Mouse (Mus musculus) fibroblast of lung, adult 2 months (primary cell): ENCODE results near the gene Chrd.

ENCODE experiments used
- DNase-seq: peaks from one replicate; pipeline ENCODE4 v3.0.0-alpha.2; 2011; ENCODE audit warnings: low read depth

Chrd gene

DNA sequence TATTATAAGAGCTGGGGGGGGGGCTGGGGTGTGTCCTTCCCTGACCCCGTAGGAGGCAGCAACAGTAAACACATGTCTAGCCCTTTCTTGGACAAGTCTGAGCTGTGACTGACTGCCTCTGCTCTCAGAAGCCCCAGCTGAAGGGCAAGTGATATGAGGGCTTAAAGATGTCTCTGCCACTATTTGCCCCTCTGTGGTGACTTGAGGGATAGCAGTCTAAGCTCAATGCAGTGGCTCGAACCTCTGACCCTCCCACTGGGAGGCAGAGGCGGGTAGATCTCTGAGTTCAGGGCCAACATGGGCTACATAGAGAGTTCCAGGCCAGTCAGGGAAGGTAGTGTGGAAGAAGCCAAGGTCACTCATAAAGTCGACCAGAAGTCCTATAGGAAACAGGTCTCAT is 22.1 kb upstream of the Chrd start:
- DNase-seq: no peak

DNA sequence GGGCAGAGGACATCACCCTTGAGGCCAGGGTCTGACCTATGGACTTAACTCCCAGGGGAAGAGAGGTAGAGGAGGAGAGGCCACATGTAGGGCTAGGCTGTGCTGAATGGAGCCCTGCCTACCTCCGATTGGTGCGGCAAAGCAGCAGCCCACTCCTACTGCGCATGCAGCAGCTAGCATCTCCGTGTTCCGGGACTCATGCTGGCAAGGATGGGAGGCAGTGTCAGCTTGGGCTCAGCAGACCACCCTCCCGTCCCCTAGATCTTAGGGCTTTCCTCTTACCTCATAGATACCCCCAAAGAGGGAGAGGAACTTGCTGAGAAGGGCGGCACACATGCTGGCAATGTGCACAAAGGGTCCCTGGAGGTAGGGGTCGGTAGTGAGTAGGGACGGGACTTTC is 20.7 kb upstream of the Chrd start:
- no peak for DNase-seq

DNA sequence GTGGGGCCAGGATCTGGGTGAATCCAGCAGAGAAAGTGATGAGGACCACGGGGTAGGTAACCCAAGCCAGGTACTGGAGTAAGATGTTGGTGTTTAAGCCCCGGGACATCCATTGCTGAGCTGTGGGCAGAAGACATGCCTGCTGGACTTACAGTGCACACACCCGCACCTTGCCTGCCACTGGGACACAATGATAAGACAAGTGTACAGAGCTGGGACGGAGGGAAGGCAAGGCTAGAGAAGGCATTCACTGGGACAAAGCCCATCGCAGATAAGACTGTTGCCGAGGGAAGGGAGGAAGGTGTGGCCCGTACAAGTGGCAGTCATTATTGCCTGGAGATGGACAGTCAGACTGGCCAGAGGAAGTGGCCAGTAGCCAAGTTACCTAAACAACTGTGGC is 20.0 kb upstream of the Chrd start:
- no peak for DNase-seq

DNA sequence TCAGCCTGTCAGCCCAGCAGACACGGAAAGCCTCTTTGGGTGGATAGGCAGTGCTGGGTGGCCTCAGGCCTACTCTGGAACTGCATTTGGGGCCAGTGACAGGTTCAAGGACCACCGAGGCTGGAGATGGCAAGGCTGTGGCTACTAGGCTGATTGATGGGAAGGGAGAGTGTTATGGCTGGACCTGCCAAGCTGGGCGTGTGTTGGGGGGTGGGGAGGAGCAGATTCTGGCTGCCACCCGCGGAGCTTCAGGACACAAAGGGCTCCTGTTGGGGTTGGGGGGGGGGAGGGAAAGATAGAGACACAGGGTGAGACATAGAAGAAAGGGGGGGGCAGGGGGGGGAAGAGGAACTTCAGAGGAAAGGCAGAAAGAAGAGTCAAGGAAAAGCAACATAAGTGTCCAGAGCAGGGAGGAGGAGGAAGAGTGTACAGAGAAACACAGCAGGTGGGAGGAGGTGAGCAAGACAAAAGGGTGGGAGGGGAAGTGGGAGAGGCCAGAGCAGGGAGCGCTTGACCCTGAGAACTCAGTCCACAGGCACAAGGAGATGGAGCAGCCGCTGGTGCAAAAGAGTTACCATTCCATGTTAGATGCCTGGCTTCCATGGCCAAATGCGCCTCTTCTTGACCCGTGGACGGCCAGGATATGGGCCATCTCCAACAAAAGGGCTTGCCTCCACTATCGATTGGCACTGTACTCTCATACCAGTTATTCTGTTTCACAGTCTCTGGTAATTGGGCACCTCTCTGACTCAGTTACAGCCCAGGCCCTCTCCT is 18.4 kb upstream of the Chrd start:
- DNase-seq: no peak

DNA sequence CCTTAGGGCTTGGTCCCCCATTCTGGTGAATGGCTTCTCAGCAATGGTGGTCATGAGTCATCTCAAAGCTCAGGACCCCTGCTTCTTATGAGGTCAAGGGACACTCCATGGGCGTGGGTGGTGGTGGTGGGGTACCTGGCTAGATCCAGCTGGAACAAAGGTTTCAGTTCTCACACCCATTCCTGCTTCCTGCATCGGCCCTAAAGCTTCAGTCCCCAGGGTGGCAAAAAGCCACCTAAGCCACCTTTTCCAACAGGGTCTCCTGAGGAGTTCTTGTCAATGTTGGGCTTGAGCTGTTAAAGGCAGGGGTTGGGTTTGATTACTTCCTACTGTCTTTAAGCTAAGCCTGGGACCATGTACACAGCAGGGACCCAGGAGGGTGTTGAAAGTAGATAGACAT is 17.8 kb upstream of the Chrd start:
- no peak for DNase-seq

DNA sequence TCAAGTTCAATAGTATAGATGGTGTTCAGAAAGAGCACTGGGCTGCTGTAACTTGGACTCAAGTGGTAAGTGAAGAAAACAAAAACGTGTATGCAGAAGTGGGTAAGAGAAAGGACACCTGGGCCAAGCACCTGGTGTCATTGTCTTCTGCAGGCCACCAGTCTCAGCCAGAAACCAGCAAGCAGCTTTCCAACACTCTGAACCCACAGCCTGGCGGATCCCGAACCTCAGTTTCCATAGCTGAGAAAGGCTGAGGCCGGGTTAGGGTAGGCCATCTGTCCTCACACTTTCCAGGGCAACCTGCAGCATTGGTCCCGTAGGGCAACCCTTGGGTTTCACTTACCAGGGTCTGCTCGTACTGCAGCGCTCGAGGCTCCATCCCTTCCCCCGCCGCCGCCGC is 17.4 kb upstream of the Chrd start:
- DNase-seq: no peak

DNA sequence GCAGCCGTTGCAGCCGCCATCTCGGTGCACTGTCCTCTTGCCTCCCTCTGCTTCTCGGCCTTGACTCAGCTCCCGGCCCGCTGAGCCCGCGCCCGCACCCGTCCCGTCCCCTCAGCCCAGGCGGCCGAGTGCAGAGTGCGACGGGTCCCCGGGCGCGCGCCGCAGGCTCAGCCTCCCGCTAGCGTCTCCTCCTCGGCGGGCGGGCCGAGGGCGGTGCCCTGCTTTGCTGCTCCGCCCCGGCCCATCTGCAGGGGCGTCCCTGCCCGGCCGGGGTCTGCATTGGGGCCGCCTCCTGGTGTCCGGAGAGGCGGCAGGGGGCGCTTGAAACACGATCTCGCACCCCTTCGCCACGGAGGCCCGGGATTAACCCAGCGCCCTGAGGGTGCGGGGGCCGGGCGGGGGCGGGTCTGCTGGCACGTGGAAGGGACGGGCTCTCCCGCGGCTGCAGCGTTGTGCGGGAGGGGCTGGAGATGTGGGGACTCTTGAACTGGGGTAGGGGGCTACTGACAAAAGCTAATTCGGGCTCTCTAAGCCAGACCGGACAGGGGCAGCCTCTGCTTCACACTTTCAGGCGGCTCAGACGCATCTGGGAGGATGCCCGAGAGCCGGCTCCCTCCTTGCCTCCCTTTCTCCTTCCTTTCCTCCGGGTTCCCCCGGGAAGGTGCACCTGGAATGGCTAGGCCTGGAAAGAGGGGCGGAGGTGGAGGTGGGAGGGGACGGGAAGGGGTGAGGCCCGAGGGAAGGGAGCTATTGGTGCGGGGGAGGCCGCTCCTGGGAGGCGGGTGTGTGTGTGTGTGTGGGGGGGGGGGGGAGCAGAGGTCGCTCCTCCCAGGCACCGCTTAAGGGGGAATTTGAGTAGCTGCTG is 16.7 kb upstream of the Chrd start:
- no peak for DNase-seq

DNA sequence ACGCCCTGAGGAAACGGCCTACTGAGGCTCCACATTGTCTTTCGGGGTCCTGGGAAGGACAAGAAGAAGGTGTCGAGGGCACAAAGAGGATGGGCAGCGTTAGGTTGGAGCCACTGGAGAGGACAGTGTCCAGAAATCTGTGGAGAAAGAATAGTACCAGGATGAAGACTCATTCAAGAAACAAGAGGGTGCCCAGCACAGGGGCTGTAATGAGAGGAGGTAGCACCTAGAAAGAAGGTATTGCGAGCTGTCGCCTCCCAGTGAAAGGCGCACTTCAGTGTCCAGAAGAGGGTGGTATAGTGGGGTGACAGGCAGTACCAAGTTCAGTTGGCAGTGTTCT is 16.1 kb upstream of the Chrd start:
- no peak for DNase-seq

DNA sequence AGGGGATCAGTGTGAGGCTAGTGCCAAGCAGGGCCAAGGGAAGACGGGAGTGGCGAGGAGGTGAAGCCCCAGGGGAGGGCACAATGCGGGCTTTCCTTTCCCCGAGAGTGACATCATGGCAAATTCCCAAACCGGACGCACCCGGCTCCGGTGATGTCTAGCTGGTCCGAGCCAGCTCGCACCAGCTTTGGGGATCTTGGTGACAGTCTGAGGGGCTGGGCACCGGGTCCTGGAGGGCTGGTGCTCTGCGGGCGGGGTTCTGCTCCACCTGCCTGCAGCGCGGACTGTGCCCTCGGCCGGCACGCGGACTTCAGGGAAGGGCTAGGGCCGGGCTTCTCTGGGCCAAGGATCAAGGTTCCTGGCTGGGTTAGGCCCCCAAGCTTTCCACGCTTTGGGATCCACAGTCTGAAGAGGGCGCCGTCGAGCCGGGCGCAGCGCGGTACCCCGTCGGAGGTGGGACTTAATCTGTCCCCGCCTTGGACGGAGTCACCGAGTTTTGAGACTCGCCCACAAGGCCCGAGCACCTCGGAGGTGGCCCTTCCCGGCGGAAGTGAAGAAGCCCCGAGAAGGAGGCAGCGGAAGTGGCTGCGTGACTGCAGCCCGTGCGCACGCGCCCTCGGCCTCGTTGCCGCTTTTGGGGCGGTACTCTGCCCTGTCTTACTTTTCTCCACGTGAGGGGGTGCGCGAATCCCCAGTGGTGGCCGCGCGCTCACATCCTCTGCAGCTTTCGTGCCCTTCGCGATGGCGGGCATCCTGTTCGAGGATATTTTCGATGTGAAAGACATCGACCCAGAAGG is 15.5 kb upstream of the Chrd start, which contains the start of the genes Polr2h and Clcn2:
TSS of gene Polr2h (plus strand) at position 485 of the 797 bp plus-strand sequence.
TSS of gene Clcn2 (minus strand) at position 566 of the 797 bp plus-strand sequence.
- peak; percentile 94 for DNase-seq

DNA sequence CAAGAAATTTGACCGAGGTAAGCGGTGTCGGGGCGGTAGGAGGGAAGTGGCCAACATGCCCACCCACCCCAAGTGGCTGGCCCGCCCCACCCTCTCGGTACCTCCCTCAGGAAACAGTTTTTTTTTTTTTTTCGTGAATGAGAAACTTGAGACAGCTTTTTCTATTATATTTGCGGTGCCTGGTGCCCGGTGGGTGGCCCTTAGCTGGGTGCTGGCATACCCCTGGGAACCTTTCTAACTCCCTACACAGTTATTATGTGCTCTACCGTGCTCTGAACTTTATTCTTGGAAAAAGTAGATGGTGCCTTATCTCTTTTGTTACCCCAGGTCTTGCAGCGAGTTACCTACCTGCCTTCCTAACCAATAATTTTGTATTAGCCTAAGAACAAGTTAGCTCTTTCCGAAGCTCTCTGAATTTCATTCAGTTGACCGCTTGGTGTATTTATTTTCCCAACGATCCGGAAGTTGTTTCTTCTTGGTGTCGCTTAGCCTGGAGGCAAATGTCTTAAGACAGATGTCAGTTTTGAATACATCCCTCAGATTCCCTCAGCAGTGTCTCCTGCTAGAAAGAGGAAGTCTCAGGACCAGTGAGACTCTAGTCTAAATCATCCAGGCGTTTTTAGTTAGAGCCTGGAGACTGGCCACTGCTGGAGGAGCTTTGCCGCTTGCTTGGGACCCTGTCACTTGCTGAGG is 14.8 kb upstream of the Chrd start:
- DNase-seq: no peak

DNA sequence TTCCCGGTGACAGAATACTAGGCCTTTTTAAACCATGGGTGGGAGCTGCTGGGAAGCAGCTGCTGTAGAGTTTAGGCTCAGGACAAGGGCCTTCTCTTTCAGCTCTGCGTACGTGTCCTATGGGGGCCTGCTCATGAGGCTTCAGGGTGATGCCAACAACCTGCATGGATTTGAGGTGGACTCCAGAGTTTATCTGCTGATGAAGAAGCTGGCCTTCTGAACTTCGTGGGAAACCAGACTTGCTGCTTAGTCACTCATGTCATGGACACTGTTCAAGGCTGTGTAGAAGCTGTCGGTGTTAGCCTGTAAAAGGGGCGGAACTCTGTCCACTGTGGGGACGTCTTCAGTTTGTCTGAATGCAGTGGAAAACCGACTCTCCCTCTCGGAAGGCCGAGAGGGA is 11.1 kb upstream of the Chrd start:
- no peak for DNase-seq

DNA sequence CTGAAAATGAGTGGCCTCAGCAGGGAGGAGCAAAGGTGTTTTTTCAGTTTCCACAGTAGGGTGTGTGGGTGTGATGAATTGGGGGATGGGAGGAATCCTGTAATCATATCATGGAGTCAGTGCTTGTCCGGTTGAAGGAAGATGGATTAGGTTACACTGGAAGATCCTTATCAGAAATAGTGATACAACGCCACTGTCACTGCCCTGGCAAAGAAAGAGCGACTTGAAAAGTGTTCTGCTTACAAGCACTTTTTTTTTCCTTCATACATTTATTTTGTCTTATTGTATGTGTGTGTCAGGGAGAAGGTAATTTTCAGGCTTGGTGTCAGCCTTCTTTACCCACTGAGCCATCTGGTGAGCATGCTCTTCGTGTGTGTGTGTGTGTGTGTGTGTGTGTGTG is 10.2 kb upstream of the Chrd start:
- DNase-seq: no peak

DNA sequence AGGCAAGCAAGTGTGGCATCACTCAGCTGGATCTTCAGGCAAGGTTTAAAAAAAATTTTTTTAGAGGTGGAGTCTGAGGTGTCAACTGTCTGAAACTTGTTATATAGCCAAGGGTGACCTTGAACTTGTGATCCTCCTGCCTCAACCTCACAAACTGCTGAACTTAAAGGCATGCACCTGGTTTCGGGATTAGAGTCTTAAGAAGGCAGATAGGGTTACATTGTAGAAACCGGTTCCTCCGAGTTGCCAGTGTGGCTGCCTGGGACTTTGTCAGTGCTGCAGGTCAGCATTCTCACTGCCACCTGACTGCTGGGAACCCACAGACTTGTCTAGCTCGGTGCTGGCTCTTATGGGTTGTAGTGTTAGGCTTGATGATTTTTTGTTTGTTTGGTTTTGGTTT is 9.7 kb upstream of the Chrd start:
- no peak for DNase-seq

DNA sequence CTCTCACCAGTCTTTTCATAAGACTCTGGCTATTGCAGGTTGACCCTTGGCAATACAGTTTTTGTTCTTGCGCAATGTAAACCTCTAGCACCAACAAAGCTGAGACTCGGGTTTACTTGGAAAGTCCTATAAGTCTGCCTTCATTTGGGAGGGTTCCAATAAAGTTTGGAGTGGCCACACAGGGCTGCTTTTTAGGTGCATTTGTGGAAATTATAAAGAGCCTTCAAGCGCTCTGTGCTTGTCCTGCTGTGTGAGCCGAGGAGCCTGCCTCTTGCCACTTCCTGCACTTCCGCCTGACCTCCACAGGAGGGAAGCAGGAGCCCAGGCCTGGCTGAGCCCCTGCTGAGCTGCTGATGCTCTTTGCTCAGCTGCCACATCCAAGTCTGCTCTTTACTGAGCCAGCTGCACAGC is 8.6 kb upstream of the Chrd start:
- DNase-seq: peak; percentile 46

DNA sequence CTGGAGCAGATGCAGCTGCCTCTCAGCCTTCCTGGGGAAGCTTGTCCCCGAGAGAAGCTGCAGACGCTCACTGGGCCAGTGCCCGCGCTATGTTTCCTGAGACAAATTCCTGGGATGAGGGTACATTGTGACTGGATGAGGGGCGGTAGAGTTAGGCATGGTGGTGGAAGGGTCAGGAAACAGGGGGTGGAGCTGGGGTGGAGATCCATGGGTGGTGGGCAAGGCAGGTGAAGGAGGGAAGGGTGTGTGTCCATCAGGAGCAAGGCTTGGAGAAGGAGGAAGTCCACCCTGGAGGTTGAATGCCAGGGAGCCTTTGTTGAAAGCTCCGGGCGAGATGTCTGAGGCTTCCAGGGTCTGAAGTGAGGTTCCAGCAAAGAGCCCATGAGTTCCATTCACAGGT is 7.6 kb upstream of the Chrd start:
- DNase-seq: no peak

DNA sequence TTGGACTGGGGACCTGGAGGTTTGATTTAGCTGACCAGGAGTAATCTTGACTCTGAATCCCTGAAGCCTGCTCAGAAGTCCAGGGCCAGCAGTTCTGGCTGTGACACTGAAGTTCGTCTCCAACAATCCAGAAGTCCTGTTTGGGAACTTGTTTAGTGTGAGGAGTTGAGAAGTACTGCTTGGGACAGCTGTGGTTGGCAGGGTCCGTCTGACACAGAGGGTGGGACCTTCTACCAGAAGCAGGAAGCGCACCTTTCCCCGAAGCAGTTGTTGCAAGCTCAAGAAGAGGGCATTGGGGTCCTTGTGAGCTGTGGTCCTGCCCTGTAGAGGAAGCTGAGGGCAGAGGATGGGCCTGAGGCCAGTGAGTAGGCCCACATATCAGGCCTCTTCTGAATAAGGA is 7.2 kb upstream of the Chrd start:
- DNase-seq: no peak

DNA sequence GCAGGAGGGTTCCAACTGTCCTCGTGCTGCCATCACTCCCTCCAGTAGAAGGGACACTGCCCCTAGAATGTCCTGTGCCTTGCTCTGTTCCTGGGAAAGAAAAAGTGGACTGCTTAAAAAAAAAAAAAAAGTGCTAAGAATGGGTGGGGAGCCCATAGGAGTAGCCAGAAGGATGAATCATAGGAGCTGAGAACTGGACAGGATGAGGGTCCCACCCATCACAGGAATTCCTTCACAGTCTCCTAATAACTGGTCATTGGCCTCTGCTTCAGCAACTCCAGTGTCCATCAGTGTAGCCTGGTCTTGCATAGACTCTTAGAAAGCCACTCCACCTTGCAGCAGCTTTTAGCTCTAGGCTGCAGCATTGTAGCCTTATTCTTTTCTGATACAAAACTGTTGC is 6.5 kb upstream of the Chrd start:
- DNase-seq: peak; percentile 56

DNA sequence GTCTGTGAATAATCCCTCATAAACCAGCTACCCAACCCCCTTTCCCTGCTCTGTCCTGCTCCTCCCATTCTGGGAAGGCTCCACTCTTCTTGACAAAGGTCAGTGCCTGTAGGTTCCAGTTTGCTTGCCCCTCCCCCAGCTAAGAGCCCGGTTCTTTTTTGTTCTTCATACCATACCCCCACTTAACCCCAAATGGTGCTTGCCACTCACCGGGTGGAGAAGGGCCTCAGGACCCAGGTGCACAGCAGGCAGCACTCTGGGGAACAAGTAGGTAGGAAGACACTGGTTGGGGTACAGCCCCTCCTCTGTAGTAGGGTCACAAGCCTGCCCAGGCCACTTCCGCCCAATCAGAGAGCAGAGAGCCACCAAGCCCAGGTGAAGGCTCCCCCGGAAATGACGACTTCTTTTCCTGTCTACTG is 2.6 kb upstream of the Chrd start:
- no peak for DNase-seq

DNA sequence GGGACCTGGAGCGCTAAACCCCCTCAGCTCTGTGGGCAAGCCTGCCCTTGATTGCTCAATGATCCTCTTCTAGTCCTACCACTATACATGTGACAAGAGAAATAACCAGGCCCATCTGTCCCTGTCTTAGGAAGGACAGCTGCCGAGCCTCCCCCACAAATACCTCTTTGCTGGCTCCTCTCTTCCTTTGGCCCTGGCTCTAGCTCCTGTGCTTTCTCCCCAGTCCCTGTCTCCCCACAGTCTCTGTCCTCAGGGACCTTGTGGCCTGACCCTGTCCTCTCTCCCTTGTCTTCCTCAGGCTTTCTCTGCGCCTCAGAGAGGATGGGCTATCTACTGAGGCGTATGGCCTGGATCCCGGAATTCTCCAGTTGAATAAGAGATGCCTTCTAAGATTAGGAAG is 1.2 kb upstream of the Chrd start:
- no peak for DNase-seq

DNA sequence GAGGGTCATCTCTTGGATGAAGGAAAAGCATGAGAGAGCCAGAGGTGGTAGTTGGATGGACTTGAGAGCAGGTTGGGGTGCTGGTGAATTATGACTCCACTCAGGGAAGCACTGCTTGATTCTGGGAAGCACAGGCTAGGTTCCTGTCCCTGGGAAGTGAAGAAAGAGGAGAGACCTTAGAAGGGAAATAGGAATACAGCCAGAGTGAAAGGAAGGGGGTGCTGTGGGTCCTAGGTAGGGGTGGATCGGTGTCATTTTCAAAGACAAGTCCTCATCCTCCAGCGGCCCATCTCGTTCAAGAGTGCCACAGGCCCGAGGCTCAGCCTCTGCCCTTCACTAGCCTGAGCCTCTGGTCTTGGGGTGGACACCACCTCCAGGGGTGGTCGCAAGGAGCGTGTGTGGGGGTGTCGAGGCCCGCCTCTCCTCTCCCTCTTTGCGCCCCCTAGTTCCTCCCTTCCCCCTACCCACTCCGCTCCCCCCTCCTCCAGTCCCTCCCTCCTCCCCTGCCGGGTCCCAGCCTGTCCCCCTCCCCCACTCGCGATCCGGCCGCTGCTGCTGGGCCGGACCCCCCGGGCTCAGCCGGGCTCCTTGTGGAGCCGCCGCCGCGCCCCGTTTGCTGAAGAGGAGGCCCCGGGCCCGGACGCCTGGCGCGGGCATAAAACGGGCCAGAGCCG is 539 bp upstream of the Chrd start:
- no peak for DNase-seq
